ENCODE assay signal across 22 mouse cellular contexts in genomic region chr4:118888297-118888696, GRCm38 (mm10). TPM values are rescaled to one million over a fixed set of nuclear protein-coding genes. Genes with fewer than 3 reads are reported as not detected.
"Had no signal": no experiment of that assay in that cellular context is flagged by ENCODE, and none has a peak within 500 bp of the region (broad histone marks: within the 10 kb centered on the region; RNA-seq: fewer than 3 reads in every experiment).

Gene Olfr1330 (plus strand): TSS chr4:118888597.

- DNase-seq: left cerebral cortex, postnatal 4 days; liver; liver, embryonic 13.5 days; liver, postnatal 0 days; lung, adult 18-20 months; lung, adult 2 months; lung, embryonic 14.5 days; lung, postnatal 10 days; lung, postnatal 14 days; lung, postnatal 36 days; lung, postnatal 4 days; midbrain, embryonic 14.5 days had no signal

RNA-seq across cellular contexts. Expression of gene Olfr1330, which starts in this region (rescaled TPM):
- total RNA-seq: left cerebral cortex, postnatal 10 days; left cerebral cortex, postnatal 14 days; left cerebral cortex, postnatal 25 days; left cerebral cortex, postnatal 36 days; left cerebral cortex, postnatal 4 days; liver, adult 2 months; megakaryocyte progenitor cell, adult 5-6 weeks; megakaryocyte, adult 5-6 weeks; megakaryocyte-erythroid progenitor cell, adult 5-6 weeks; midbrain, postnatal 0 days; monocyte, adult 5-6 weeks had no signal
